Mouse (Mus musculus) adrenal gland, postnatal 14 days (tissue): ENCODE measurements around the gene Ccdc85b. TPM values are rescaled to one million over a fixed set of nuclear protein-coding genes. Genes with fewer than 3 reads are reported as not detected.
A peak's percentile ranks its signal among the peaks of the same experiment; 100 is the strongest.

Experiments
- DNase-seq: peaks from one replicate; pipeline ENCODE4 v3.0.0; 2021; ENCODE audit warnings: mixed read lengths
- total RNA-seq: library from RNA; stranded (reverse); gene quantifications from 2 replicates; pipeline ENCODE4 v1.2.3, GENCODE M21; 2021

Gene Ccdc85b
- total RNA-seq, 1 experiment from 2014 or later, result 8.8 TPM

- no peak for DNase-seq
These were observed 31.7 kb downstream of the Ccdc85b start for GRCm38 (mm10) chr19:5425906-5426565.

- peak; percentile 98 for DNase-seq
These were observed 32.6 kb downstream of the Ccdc85b start, which contains the start of the genes Drap1 and AI837181 for GRCm38 (mm10) chr19:5424782-5425741. Gene Drap1, minus strand, starts transcription at chr19:5424979. Gene AI837181, plus strand, starts transcription at chr19:5425144.

GRCm38 (mm10) chr19:5424092-5424781 is 33.5 kb downstream of the Ccdc85b start:
- DNase-seq, result peak; percentile 86

GRCm38 (mm10) chr19:5423561-5423960 is 34.1 kb downstream of the Ccdc85b start:
- peak; percentile 21 for DNase-seq

- no peak for DNase-seq
These were observed 34.7 kb downstream of the Ccdc85b start for GRCm38 (mm10) chr19:5422895-5423443.

GRCm38 (mm10) chr19:5422267-5422666 is 35.4 kb downstream of the Ccdc85b start:
- peak; percentile 38 for DNase-seq

GRCm38 (mm10) chr19:5421784-5422183 is 35.9 kb downstream of the Ccdc85b start:
- DNase-seq, result no peak

- DNase-seq, result no peak
These were observed 37.1 kb downstream of the Ccdc85b start for GRCm38 (mm10) chr19:5420579-5420978.

GRCm38 (mm10) chr19:5419630-5420029 is 38.1 kb downstream of the Ccdc85b start:
- no peak for DNase-seq

GRCm38 (mm10) chr19:5418750-5419466 is 38.8 kb downstream of the Ccdc85b start:
- DNase-seq, result no peak

- DNase-seq, result peak; percentile 63
These were observed 43.1 kb downstream of the Ccdc85b start for GRCm38 (mm10) chr19:5414534-5414957.

- no peak for DNase-seq
These were observed 43.9 kb downstream of the Ccdc85b start for GRCm38 (mm10) chr19:5413840-5414239.

- no peak for DNase-seq
These were observed 45.7 kb downstream of the Ccdc85b start for GRCm38 (mm10) chr19:5411961-5412360.

GRCm38 (mm10) chr19:5410641-5411040 is 47.1 kb downstream of the Ccdc85b start:
- no peak for DNase-seq

GRCm38 (mm10) chr19:5409068-5409467 is 48.6 kb downstream of the Ccdc85b start:
- no peak for DNase-seq

GRCm38 (mm10) chr19:5408057-5409001 is 49.4 kb downstream of the Ccdc85b start:
- DNase-seq, result no peak

GRCm38 (mm10) chr19:5407133-5407532 is 50.6 kb downstream of the Ccdc85b start:
- peak; percentile 84 for DNase-seq

- peak; percentile 63 for DNase-seq
These were observed 51.1 kb downstream of the Ccdc85b start for GRCm38 (mm10) chr19:5406531-5407126.

- DNase-seq, result no peak
These were observed 51.8 kb downstream of the Ccdc85b start for GRCm38 (mm10) chr19:5405924-5406323.
